In the genomic region with DNA sequence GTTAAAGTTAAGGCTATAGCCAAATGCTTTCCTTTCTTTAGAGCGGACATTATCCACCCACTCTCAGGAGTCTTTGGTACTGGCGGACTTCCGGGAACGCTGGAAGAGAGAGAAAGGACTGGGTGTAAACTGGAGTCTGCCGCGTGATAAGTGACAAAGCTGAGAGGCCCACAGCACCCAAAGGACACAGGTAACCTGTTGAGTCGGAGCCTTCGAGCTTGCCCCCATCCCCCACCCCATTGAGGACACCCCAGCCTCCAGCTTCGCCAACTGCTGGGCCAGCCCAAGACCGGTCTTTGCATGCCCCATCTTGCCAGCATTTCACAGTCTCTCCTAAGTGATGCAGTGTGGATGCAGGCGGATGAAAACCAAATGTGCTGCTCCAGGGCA, we compare ENCODE assay signal across 8 mouse cellular contexts. TPM values are rescaled to one million over a fixed set of nuclear protein-coding genes. Genes with fewer than 3 reads are reported as not detected.
DNase-seq lines count a peak whose midpoint lies in the region; ATAC-seq and TF ChIP-seq lines count a peak whose summit lies in the region.

No protein-coding gene starts in this region.

- peak; percentile 59 for ATAC-seq in kidney, postnatal 0 days (replicated peaks; ENCODE audit: low FRiP score, low read depth)
- ATAC-seq in activated CD4-positive, CD25-positive, alpha-beta regulatory T cell, adult 4 months: peak; percentile 26
- ATAC-seq in erythroid progenitor cell, adult 5-6 weeks (replicated peaks; ENCODE audit: low FRiP score, poor library complexity, severe bottlenecking): peak; percentile 72
- ATAC-seq in midbrain, embryonic 16.5 days: peak; percentile 64

- peak overlapping the region; percentile 51 for H3K4me2 ChIP-seq in kidney, postnatal 0 days (ENCODE audit: low read length)
- peak overlapping the region; percentile 59 for H3K4me2 ChIP-seq in midbrain, embryonic 16.5 days (ENCODE audit: low read length)

- 28% methylated on average over 11 of the region's 11 CpGs for WGBS in kidney, postnatal 0 days
- 16% methylated on average over 11 of the region's 11 CpGs for WGBS in midbrain, embryonic 16.5 days

- no peaks in the 10 kb centered on the region for H3K27me3 ChIP-seq in kidney, postnatal 0 days (ENCODE audit: insufficient read depth, low read length)
- no peaks in the 10 kb centered on the region for H3K27me3 ChIP-seq in midbrain, embryonic 16.5 days (ENCODE audit: control insufficient read depth, insufficient read depth, low read depth, low read length)

- H3K9me3 ChIP-seq in kidney, postnatal 0 days (replicated peaks; ENCODE audit: low read length): no peaks in the 10 kb centered on the region
- H3K9me3 ChIP-seq in midbrain, embryonic 16.5 days (replicated peaks; ENCODE audit: control insufficient read depth, low read length, poor library complexity, severe bottlenecking): no peaks in the 10 kb centered on the region

- TF ChIP-seq CTCF in kidney, postnatal 0 days (IDR thresholded peaks at IDR 0.05; ENCODE audit: low read depth): no peak

- H3K9ac ChIP-seq in kidney, postnatal 0 days (ENCODE audit: low read depth, low read length): peak overlapping the region; percentile 55
- H3K9ac ChIP-seq in midbrain, embryonic 16.5 days (ENCODE audit: low read depth, low read length): peak overlapping the region; percentile 66

- peak overlapping the region; percentile 45 for H3K4me3 ChIP-seq in kidney, postnatal 0 days (replicated peaks; ENCODE audit: low read depth, low read length)
- peak overlapping the region; percentile 51 for H3K4me3 ChIP-seq in midbrain, embryonic 16.5 days (ENCODE audit: low read depth, low read length)

- peak overlapping the region; percentile 90 for H3K27ac ChIP-seq in kidney, postnatal 0 days
- H3K27ac ChIP-seq in midbrain, embryonic 16.5 days (ENCODE audit: low read length): peak overlapping the region; percentile 67

- no peaks in the 10 kb centered on the region for H3K4me1 ChIP-seq in kidney, postnatal 0 days (replicated peaks; ENCODE audit: insufficient read depth, low read length)
- H3K4me1 ChIP-seq in midbrain, embryonic 16.5 days (ENCODE audit: control insufficient read depth, insufficient read depth, low read length): peaks cover 7% of the 10 kb centered on the region

- H3K36me3 ChIP-seq in kidney, postnatal 0 days (ENCODE audit: insufficient read depth, low read length): no peaks in the 10 kb centered on the region
- H3K36me3 ChIP-seq in midbrain, embryonic 16.5 days (ENCODE audit: control insufficient read depth, insufficient read depth, low read length): no peaks in the 10 kb centered on the region

- DNase-seq in kidney, postnatal 0 days (ENCODE audit: low spot score): no peak
- no peak for DNase-seq in kidney, adult 9 months
- DNase-seq in kidney, postnatal 25 days: peak; percentile 9 to 57
- DNase-seq in adipocyte (ENCODE audit: low spot score) (no peak), MN1 (ENCODE audit: low spot score) (no peak)

RNA-seq across cellular contexts. Expression of gene 1110012L19Rik, which starts 0.3 kb away (rescaled TPM):
- polyA plus RNA-seq in kidney, postnatal 0 days (2015; fragmentation: Nextera tagmentation; extraction: Ambion mirVana): 39.8 and 42.2 TPM in 2 replicates
- 10 to 100 TPM; 35.4 to 35.5 TPM for polyA plus RNA-seq in activated CD4-positive, CD25-positive, alpha-beta regulatory T cell, adult 4 months (2017; shearing (Covaris generic))
- 4.6 and 14.1 TPM in 2 replicates for total RNA-seq in erythroid progenitor cell, adult 5-6 weeks (2015; ENCODE audit: low replicate concordance)
- total RNA-seq in erythroid progenitor cell, adult 5-6 weeks (2017; ENCODE audit: low replicate concordance): 3.4 and 3.5 TPM in 2 replicates
- polyA plus RNA-seq in midbrain, embryonic 16.5 days (2015; fragmentation: Nextera tagmentation; extraction: Ambion mirVana): 39.6 and 42.3 TPM in 2 replicates

RNA-seq across cellular contexts. Expression of gene Ids, which starts 21.1 kb away (rescaled TPM):
- 4.3 and 4.4 TPM in 2 replicates for polyA plus RNA-seq in kidney, postnatal 0 days (2015; fragmentation: Nextera tagmentation; extraction: Ambion mirVana)
- 1 to 10 TPM; 3.4 to 4.2 TPM for polyA plus RNA-seq in activated CD4-positive, CD25-positive, alpha-beta regulatory T cell, adult 4 months (2017; shearing (Covaris generic))
- 8.0 and 12.3 TPM in 2 replicates for total RNA-seq in erythroid progenitor cell, adult 5-6 weeks (2015; ENCODE audit: low replicate concordance)
- total RNA-seq in erythroid progenitor cell, adult 5-6 weeks (2017; ENCODE audit: low replicate concordance): 1.7 TPM in 1 of 2 replicates, not detected in the other
- polyA plus RNA-seq in midbrain, embryonic 16.5 days (2015; fragmentation: Nextera tagmentation; extraction: Ambion mirVana): 17.3 and 19.3 TPM in 2 replicates

Comparison
In these comparisons a context has a peak if more than half of its experiments do, and no peak if none do; other contexts are left out.
1. DNase-seq: peak in kidney, postnatal 25 days (2 of 2); none in kidney, postnatal 0 days (single experiment), kidney, adult 9 months (single experiment), adipocyte (single experiment) and MN1 (single experiment).
2. Peak in every context shown above with its lines, with median percentiles within 50 percentile points of each other: ATAC-seq.